Mouse (Mus musculus) lung, embryonic 15.5 days (tissue): Measurements from ENCODE around the gene Ctsg. TPM values are rescaled to one million over a fixed set of nuclear protein-coding genes. Genes with fewer than 3 reads are reported as not detected.
"Not testable (repeated sequence)": the region's sequence is repeated elsewhere in the genome, so short reads cannot be mapped to it uniquely, and the experiment has no call there.

Experiments
- ATAC-seq: fragments of 200-750 bp; cut with Nextera tagmentation; 2 replicates; pipeline ENCODE4 v1.8.0; 2017; ENCODE audit warnings: moderate number of reproducible peaks, borderline replicate concordance; ENCODE audit not compliant: low FRiP score, low TSS enrichment; ENCODE audit errors: extremely low read depth
- H3K27ac ChIP-seq: fragments of 300-500 bp; sonication (generic); 2 replicates; pipeline ENCODE4 v1.5.1; 2015; ENCODE audit warnings: moderate library complexity, mild to moderate bottlenecking, inconsistent platforms
- H3K27me3 ChIP-seq: fragments of 300-500 bp; sonication (generic); 2 replicates; pipeline ENCODE4 v1.6.1; 2015; ENCODE audit warnings: inconsistent platforms
- H3K36me3 ChIP-seq: fragments of 300-500 bp; sonication (generic); 2 replicates; pipeline ENCODE4 v1.6.1; 2015; ENCODE audit warnings: inconsistent platforms
- H3K4me1 ChIP-seq: fragments of 300-500 bp; sonication (generic); 2 replicates; pipeline ENCODE4 v1.6.1; 2015; ENCODE audit warnings: inconsistent platforms
- H3K4me2 ChIP-seq: fragments of 300-500 bp; sonication (generic); 2 replicates; pipeline ENCODE4 v1.6.1; 2015; ENCODE audit warnings: inconsistent platforms, mild to moderate bottlenecking, moderate library complexity
- H3K4me3 ChIP-seq: fragments of 300-500 bp; sonication (generic); 2 replicates; pipeline ENCODE4 v1.5.1; 2015; ENCODE audit warnings: mild to moderate bottlenecking, inconsistent platforms
- H3K9ac ChIP-seq: fragments of 300-500 bp; sonication (generic); 2 replicates; pipeline ENCODE4 v1.6.1; 2015; ENCODE audit warnings: inconsistent platforms
- H3K9me3 ChIP-seq: fragments of 300-500 bp; sonication (generic); 2 replicates; pipeline ENCODE4 v1.6.1; 2016; ENCODE audit warnings: inconsistent platforms
- WGBS: fragments of 180-500 bp; shearing (Covaris S2); methylation state at CpG from one replicate; pipeline ENCODE4 v1.1.7; 2015; 5-methylcytosine and 5-hydroxymethylcytosine counted together
- microRNA-seq: library from miRNA; unstranded; fragments of <30 nt; microRNA quantifications from one replicate; pipeline ENCODE4, GENCODE M21; 2016
- polyA plus RNA-seq: library from polyadenylated mRNA; unstranded; fragments of >200 nt; fragmentation: Nextera tagmentation; extraction: Ambion mirVana; gene quantifications from 2 replicates; pipeline ENCODE4 v1.2.1, GENCODE M21; 2015

The Ctsg gene
- polyA plus RNA-seq, 1 experiment from 2014 or later = not detected

GRCm38 (mm10) chr14:56093353-56093752 lies 9.0 kb downstream of the Ctsg start:
- Histone ChIP-seq H3K27me3 (no peaks in the 10 kb centered on the region), H3K9ac (no peak overlapping the region), H3K4me3 (no peak overlapping the region), H3K4me1 (no peaks in the 10 kb centered on the region), H3K9me3 (no peaks in the 10 kb centered on the region), H3K36me3 (no peaks in the 10 kb centered on the region), H3K27ac (no peak overlapping the region), H3K4me2 (no peak overlapping the region)
- ATAC-seq = no peak
- WGBS = 61% methylated on average over 2 of the region's 2 CpGs

- no peak overlapping the region for H3K9ac ChIP-seq
- WGBS = 61% methylated on average over 3 of the region's 3 CpGs
- no peak for ATAC-seq
These were observed 15.7 kb downstream of the Ctsg start for GRCm38 (mm10) chr14:56086711-56087110.

GRCm38 (mm10) chr14:56085167-56085566 lies 17.2 kb downstream of the Ctsg start, which contains the start of gene Mcpt8:
Gene Mcpt8 (minus strand): TSS chr14:56085273.
- H3K4me2 ChIP-seq = no peak within 1 kb of the TSS
- H3K36me3 ChIP-seq = no peaks in the 10 kb centered on the region
- no peak for ATAC-seq
- H3K4me3 ChIP-seq = no peak within 1 kb of the TSS
- H3K9me3 ChIP-seq = no peaks in the 10 kb centered on the region
- no peak within 1 kb of the TSS for H3K9ac ChIP-seq
- H3K27me3 ChIP-seq = no peaks in the 10 kb centered on the region
- no peak within 1 kb of the TSS for H3K27ac ChIP-seq
- H3K4me1 ChIP-seq = no peaks in the 10 kb centered on the region
- WGBS = 98% methylated on average over 2 of the region's 2 CpGs

More at GRCm38 (mm10) chr14:56086711-56087110, 15.7 kb downstream of the Ctsg start:
- Histone ChIP-seq H3K36me3 (no peaks in the 10 kb centered on the region), H3K4me1 (no peaks in the 10 kb centered on the region), H3K4me3 (no peak overlapping the region), H3K27me3 (no peaks in the 10 kb centered on the region), H3K4me2 (no peak overlapping the region), H3K27ac (no peak overlapping the region), H3K9me3 (no peaks in the 10 kb centered on the region)

- no peak for ATAC-seq
- no peak overlapping the region for H3K4me3 ChIP-seq
- WGBS = 83% methylated on average over 4 of the region's 4 CpGs
These were observed 20.4 kb downstream of the Ctsg start for GRCm38 (mm10) chr14:56082016-56082415.

GRCm38 (mm10) chr14:56062213-56062612 lies 40.2 kb downstream of the Ctsg start, which contains the start of gene Mcpt4:
Gene Mcpt4 (minus strand): TSS chr14:56062313.
- not testable (repeated sequence) for H3K4me3 ChIP-seq, ATAC-seq, H3K9ac ChIP-seq, H3K36me3 ChIP-seq, H3K4me1 ChIP-seq, H3K9me3 ChIP-seq, H3K4me2 ChIP-seq, H3K27me3 ChIP-seq, H3K27ac ChIP-seq
- 71% methylated on average over 3 of the region's 3 CpGs for WGBS

More at GRCm38 (mm10) chr14:56082016-56082415, 20.4 kb downstream of the Ctsg start:
- Histone ChIP-seq H3K36me3 (no peaks in the 10 kb centered on the region), H3K4me2 (no peak overlapping the region), H3K27me3 (no peaks in the 10 kb centered on the region), H3K9me3 (no peaks in the 10 kb centered on the region), H3K9ac (no peak overlapping the region), H3K4me1 (no peaks in the 10 kb centered on the region), H3K27ac (no peak overlapping the region)

- WGBS = 73% methylated on average over 4 of the region's 4 CpGs
- H3K27ac ChIP-seq = no peak overlapping the region
- no peaks in the 10 kb centered on the region for H3K9me3 ChIP-seq
- H3K4me1 ChIP-seq = no peaks in the 10 kb centered on the region
- H3K27me3 ChIP-seq = no peaks in the 10 kb centered on the region
- no peaks in the 10 kb centered on the region for H3K36me3 ChIP-seq
- no peak overlapping the region for H3K4me2 ChIP-seq
- no peak overlapping the region for H3K9ac ChIP-seq
- no peak for ATAC-seq
- H3K4me3 ChIP-seq = no peak overlapping the region
These were observed 44.7 kb downstream of the Ctsg start for GRCm38 (mm10) chr14:56057722-56058121.

- Histone ChIP-seq H3K36me3 (no peaks in the 10 kb centered on the region), H3K4me2 (no peak overlapping the region), H3K4me1 (no peaks in the 10 kb centered on the region), H3K27ac (no peak overlapping the region), H3K4me3 (no peak overlapping the region), H3K27me3 (no peaks in the 10 kb centered on the region), H3K9ac (no peak overlapping the region), H3K9me3 (no peaks in the 10 kb centered on the region)
- 57% methylated on average over 3 of the region's 3 CpGs for WGBS
- no peak for ATAC-seq
These were observed 47.0 kb downstream of the Ctsg start for GRCm38 (mm10) chr14:56055408-56055807.

Small RNA genes within 50 kb of the gene (microRNA-seq; reads per million reads assigned to microRNA genes)
- gene Mir6949 = not detected

Other genes with a start within 250 kb of the Ctsg start
- 19.5 and 19.7 TPM in 2 replicates for gene Nynrin, start 248.6 kb downstream of the Ctsg start, polyA plus RNA-seq
- 0.88 and 1.2 TPM in 2 replicates for gene Cbln3, start 218.2 kb downstream of the Ctsg start, polyA plus RNA-seq
- 18.3 and 18.8 TPM in 2 replicates for gene Khnyn, start 217.6 kb downstream of the Ctsg start, polyA plus RNA-seq
- 51.8 and 52.9 TPM in 2 replicates for gene Sdr39u1, start 202.3 kb downstream of the Ctsg start, polyA plus RNA-seq
- 4.3 and 5.9 TPM in 2 replicates for gene Cma1, start 157.9 kb downstream of the Ctsg start, polyA plus RNA-seq
- gene Cma2, start 151.6 kb downstream of the Ctsg start, polyA plus RNA-seq = not detected in 2 replicates
- not detected in 2 replicates for gene Mcpt1, start 84.6 kb downstream of the Ctsg start, polyA plus RNA-seq
- not detected in 2 replicates for gene Mcpt9, start 72.1 kb downstream of the Ctsg start, polyA plus RNA-seq
- gene Mcpt2, start 60.5 kb downstream of the Ctsg start, polyA plus RNA-seq = not detected in 2 replicates
- gene Mcpt4, start 40.3 kb downstream of the Ctsg start, polyA plus RNA-seq = 0.14 and 0.40 TPM in 2 replicates
- 1.1 and 1.6 TPM in 2 replicates for gene Mcpt8, start 17.3 kb downstream of the Ctsg start, polyA plus RNA-seq
- gene Gzme, start 18.1 kb upstream of the Ctsg start, polyA plus RNA-seq = not detected in 2 replicates
- gene Gzmd, start 30.0 kb upstream of the Ctsg start, polyA plus RNA-seq = not detected in 2 replicates
- gene Gzmg, start 57.0 kb upstream of the Ctsg start, polyA plus RNA-seq = not detected in 2 replicates
- gene Gzmn, start 72.0 kb upstream of the Ctsg start, polyA plus RNA-seq = not detected in 2 replicates
- gene Gzmf, start 108.8 kb upstream of the Ctsg start, polyA plus RNA-seq = not detected in 2 replicates
- not detected in 2 replicates for gene Gzmc, start 132.1 kb upstream of the Ctsg start, polyA plus RNA-seq
- gene Gzmb, start 159.7 kb upstream of the Ctsg start, polyA plus RNA-seq = 1.2 and 1.6 TPM in 2 replicates